Mouse (Mus musculus): ENCODE measurements around the gene Eps8l2.

The Eps8l2 gene

DNA sequence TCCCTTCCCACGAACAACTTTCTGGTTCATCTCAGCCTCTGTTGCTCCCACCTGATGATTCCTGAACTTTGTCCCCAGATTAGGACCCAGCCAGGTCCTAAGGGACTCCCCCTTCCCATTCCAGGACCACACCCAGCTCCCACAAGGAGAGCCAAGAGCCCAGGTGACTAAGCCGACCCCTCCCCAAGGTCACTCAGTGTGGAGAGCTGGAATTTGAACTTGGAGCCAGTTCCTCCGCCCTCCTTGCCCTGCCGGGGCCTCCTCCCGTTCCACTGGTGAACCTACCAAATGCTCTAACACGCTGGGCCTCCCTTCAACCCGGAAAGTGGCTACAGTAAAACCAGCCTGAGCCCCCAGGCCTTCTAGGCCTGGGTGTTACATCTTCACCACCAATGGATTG, 1.3 kb downstream of the Eps8l2 start:
- DNase-seq (ENCODE audit: low read depth, low spot score), result no peak
- H3K36me3 ChIP-seq (ENCODE audit: control insufficient read depth, insufficient read depth, low read length, poor library complexity, severe bottlenecking), result peaks cover 3% of the 10 kb centered on the region; the same call in 1 of the 2 replicates
- H3K27me3 ChIP-seq (ENCODE audit: control insufficient read depth, insufficient read depth, low read length, poor library complexity, severe bottlenecking), result no peaks in the 10 kb centered on the region

DNA sequence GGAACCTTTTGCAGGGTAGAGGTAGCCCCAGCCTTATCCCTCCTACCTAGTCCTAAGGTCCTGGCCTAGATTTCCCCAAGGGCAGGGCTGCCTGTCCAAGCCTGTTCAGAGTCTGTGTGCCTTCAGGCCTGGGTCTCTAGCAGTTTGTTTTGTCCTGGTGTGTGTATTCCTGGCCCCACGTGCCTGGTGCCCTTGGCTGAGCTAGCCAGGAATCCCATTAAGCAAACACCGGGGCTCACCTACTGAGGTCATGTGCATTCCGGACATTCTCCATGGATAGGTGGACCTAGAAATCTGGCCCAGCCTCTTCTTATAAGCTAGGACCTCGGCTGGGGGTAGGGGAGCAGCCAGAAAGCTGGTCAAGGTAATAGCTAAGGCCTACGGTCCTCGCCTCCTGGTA, 1.8 kb downstream of the Eps8l2 start:
- no peak for DNase-seq (ENCODE audit: low read depth, low spot score)
- Histone ChIP-seq H3K27me3 (ENCODE audit: control insufficient read depth, insufficient read depth, low read length, poor library complexity, severe bottlenecking) (no peaks in the 10 kb centered on the region), H3K36me3 (ENCODE audit: control insufficient read depth, insufficient read depth, low read length, poor library complexity, severe bottlenecking) (peaks cover under 1% of the 10 kb centered on the region; the same call in 1 of the 2 replicates)

GRCm38 (mm10) chr7:141341689-141342226, 3.1 kb downstream of the Eps8l2 start:
- H3K27me3 ChIP-seq (ENCODE audit: control insufficient read depth, insufficient read depth, low read length, poor library complexity, severe bottlenecking), result no peaks in the 10 kb centered on the region
- DNase-seq (ENCODE audit: low read depth, low spot score), result no peak
- no peaks in the 10 kb centered on the region for H3K36me3 ChIP-seq (ENCODE audit: control insufficient read depth, insufficient read depth, low read length, poor library complexity, severe bottlenecking)

- no peak for DNase-seq (ENCODE audit: low read depth, low spot score)
Observed at GRCm38 (mm10) chr7:141343230-141343629, 4.5 kb downstream of the Eps8l2 start.

GRCm38 (mm10) chr7:141343696-141344095, 5.0 kb downstream of the Eps8l2 start:
- no peak for DNase-seq (ENCODE audit: low read depth, low spot score)
- Histone ChIP-seq H3K36me3 (ENCODE audit: control insufficient read depth, insufficient read depth, low read length, poor library complexity, severe bottlenecking) (no peaks in the 10 kb centered on the region), H3K27me3 (ENCODE audit: control insufficient read depth, insufficient read depth, low read length, poor library complexity, severe bottlenecking) (no peaks in the 10 kb centered on the region)

More at GRCm38 (mm10) chr7:141343230-141343629, 4.5 kb downstream of the Eps8l2 start:
- Histone ChIP-seq H3K36me3 (ENCODE audit: control insufficient read depth, insufficient read depth, low read length, poor library complexity, severe bottlenecking) (no peaks in the 10 kb centered on the region), H3K27me3 (ENCODE audit: control insufficient read depth, insufficient read depth, low read length, poor library complexity, severe bottlenecking) (no peaks in the 10 kb centered on the region)

GRCm38 (mm10) chr7:141344787-141345186, 6.1 kb downstream of the Eps8l2 start:
- H3K27me3 ChIP-seq (ENCODE audit: control insufficient read depth, insufficient read depth, low read length, poor library complexity, severe bottlenecking), result no peaks in the 10 kb centered on the region
- no peak for DNase-seq (ENCODE audit: low read depth, low spot score)
- H3K36me3 ChIP-seq (ENCODE audit: control insufficient read depth, insufficient read depth, low read length, poor library complexity, severe bottlenecking), result no peaks in the 10 kb centered on the region

GRCm38 (mm10) chr7:141351061-141351460, 12.4 kb downstream of the Eps8l2 start:
- no peaks in the 10 kb centered on the region for H3K36me3 ChIP-seq (ENCODE audit: control insufficient read depth, insufficient read depth, low read length, poor library complexity, severe bottlenecking)
- DNase-seq (ENCODE audit: low read depth, low spot score), result no peak

GRCm38 (mm10) chr7:141355051-141355450, 16.4 kb downstream of the Eps8l2 start:
- H3K36me3 ChIP-seq (ENCODE audit: control insufficient read depth, insufficient read depth, low read length, poor library complexity, severe bottlenecking), result no peaks in the 10 kb centered on the region
- H3K27me3 ChIP-seq (ENCODE audit: control insufficient read depth, insufficient read depth, low read length, poor library complexity, severe bottlenecking), result no peaks in the 10 kb centered on the region
- DNase-seq (ENCODE audit: low read depth, low spot score), result no peak

More at GRCm38 (mm10) chr7:141351061-141351460, 12.4 kb downstream of the Eps8l2 start:
- H3K27me3 ChIP-seq (ENCODE audit: control insufficient read depth, insufficient read depth, low read length, poor library complexity, severe bottlenecking), result no peaks in the 10 kb centered on the region

DNA sequence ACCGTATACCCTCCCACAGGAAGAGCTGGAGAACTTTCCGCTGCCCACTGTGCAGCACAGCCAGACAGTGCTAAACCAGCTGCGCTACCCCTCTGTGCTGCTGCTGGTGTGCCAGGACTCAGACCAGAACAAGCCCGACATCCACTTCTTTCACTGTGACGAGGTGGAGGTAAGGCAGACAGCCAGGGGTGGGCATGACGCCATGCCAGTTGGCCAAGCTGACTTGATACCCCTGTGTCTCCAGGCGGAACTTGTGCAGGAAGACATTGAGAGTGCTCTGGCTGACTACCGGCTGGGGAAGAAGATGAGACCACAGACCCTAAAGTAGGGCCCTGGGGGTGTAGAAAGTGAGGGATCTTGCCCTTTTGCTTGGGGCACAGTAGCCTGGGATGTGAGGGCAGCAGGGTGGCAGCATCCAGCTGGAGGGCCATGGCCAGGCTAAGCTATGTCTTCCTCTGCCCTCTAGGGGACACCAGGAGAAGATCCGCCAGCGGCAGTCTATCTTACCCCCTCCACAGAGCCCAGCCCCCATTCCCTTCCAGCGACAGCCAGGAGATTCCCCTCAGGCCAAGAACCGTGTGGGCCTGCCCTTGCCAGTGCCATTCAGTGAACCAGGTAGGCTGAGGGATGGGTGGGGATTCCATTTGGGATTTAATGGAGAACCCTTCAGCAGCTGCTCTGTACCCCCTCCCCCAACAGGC, 17.1 kb downstream of the Eps8l2 start:
- Histone ChIP-seq H3K27me3 (ENCODE audit: control insufficient read depth, insufficient read depth, low read length, poor library complexity, severe bottlenecking) (no peaks in the 10 kb centered on the region), H3K36me3 (ENCODE audit: control insufficient read depth, insufficient read depth, low read length, poor library complexity, severe bottlenecking) (no peaks in the 10 kb centered on the region)
- DNase-seq (ENCODE audit: low read depth, low spot score), result no peak

DNA sequence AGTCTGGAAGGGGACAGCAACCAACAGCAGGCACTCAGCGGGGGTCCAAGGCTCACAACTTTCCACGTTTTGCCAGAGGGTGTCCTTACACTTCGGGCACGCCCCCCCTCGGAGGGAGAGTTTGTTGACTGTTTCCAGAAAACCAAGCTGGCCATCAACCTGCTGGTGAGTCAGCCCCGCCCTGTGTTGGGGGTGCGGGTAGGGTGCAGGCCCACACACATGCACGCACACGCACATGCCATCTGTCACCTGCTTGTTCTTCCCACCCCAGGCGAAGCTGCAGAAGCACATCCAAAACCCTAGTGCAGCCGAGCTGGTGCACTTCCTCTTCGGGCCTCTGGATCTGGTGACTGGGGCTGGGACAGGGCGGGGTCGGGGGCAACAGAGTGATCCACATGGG, 18.3 kb downstream of the Eps8l2 start:
- DNase-seq (ENCODE audit: low read depth, low spot score), result no peak
- Histone ChIP-seq H3K36me3 (ENCODE audit: control insufficient read depth, insufficient read depth, low read length, poor library complexity, severe bottlenecking) (no peaks in the 10 kb centered on the region), H3K27me3 (ENCODE audit: control insufficient read depth, insufficient read depth, low read length, poor library complexity, severe bottlenecking) (no peaks in the 10 kb centered on the region)

DNA sequence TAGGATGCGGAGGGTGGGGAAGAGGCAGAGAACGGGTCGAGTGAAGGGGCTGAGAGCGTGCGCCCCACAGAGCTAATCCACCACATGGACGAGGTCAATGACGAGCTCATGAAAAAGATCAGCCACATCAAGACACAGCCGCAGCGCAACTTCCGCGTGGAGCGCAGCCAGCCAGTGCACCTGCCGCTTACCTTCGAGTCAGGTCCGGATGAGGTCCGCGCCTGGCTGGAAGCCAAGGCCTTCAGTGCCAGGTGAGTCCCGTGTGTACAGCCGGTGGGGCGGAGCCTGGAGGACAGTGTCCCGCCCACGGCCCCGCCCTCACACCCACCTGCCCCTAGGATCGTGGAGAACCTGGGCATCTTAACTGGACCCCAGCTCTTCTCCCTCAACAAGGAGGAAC, 22.8 kb downstream of the Eps8l2 start:
- peak; percentile 68 for DNase-seq (ENCODE audit: low read depth, low spot score)
- Histone ChIP-seq H3K36me3 (ENCODE audit: control insufficient read depth, insufficient read depth, low read length, poor library complexity, severe bottlenecking) (no peaks in the 10 kb centered on the region), H3K27me3 (ENCODE audit: control insufficient read depth, insufficient read depth, low read length, poor library complexity, severe bottlenecking) (no peaks in the 10 kb centered on the region)

GRCm38 (mm10) chr7:141363106-141363751, 24.5 kb downstream of the Eps8l2 start:
- Histone ChIP-seq H3K36me3 (ENCODE audit: control insufficient read depth, insufficient read depth, low read length, poor library complexity, severe bottlenecking) (no peaks in the 10 kb centered on the region), H3K27me3 (ENCODE audit: control insufficient read depth, insufficient read depth, low read length, poor library complexity, severe bottlenecking) (no peaks in the 10 kb centered on the region)
- peak; percentile 90 for DNase-seq (ENCODE audit: low read depth, low spot score)

- Histone ChIP-seq H3K27me3 (ENCODE audit: control insufficient read depth, insufficient read depth, low read length, poor library complexity, severe bottlenecking) (no peaks in the 10 kb centered on the region), H3K36me3 (ENCODE audit: control insufficient read depth, insufficient read depth, low read length, poor library complexity, severe bottlenecking) (no peaks in the 10 kb centered on the region)
- DNase-seq (ENCODE audit: low read depth, low spot score), result no peak
Observed at GRCm38 (mm10) chr7:141363752-141364125, 25.1 kb downstream of the Eps8l2 start.

- no peak for DNase-seq (ENCODE audit: low read depth, low spot score)
Observed at GRCm38 (mm10) chr7:141364349-141365048, 25.8 kb downstream of the Eps8l2 start.

GRCm38 (mm10) chr7:141365049-141365445, 26.4 kb downstream of the Eps8l2 start:
- Histone ChIP-seq H3K36me3 (ENCODE audit: control insufficient read depth, insufficient read depth, low read length, poor library complexity, severe bottlenecking) (no peaks in the 10 kb centered on the region), H3K27me3 (ENCODE audit: control insufficient read depth, insufficient read depth, low read length, poor library complexity, severe bottlenecking) (no peaks in the 10 kb centered on the region)
- DNase-seq (ENCODE audit: low read depth, low spot score), result no peak

More at GRCm38 (mm10) chr7:141364349-141365048, 25.8 kb downstream of the Eps8l2 start:
- H3K36me3 ChIP-seq (ENCODE audit: control insufficient read depth, insufficient read depth, low read length, poor library complexity, severe bottlenecking), result no peaks in the 10 kb centered on the region
- H3K27me3 ChIP-seq (ENCODE audit: control insufficient read depth, insufficient read depth, low read length, poor library complexity, severe bottlenecking), result no peaks in the 10 kb centered on the region

Data from splenic B cell, adult 2 months (primary cell).